Mouse (Mus musculus): Measurements from ENCODE around the gene Pde7b. TPM values are rescaled to one million over a fixed set of nuclear protein-coding genes. Genes with fewer than 3 reads are reported as not detected.

The Pde7b gene
- polyA plus RNA-seq, 1 experiment from 2014 or later, result 1.5 TPM

- Histone ChIP-seq H3K4me3 (ENCODE audit: low read depth, low read length) (no peak overlapping the region), H3K9me3 (ENCODE audit: control insufficient read depth) (no peaks in the 10 kb centered on the region), H3K27me3 (replicated peaks; ENCODE audit: control insufficient read depth, insufficient read depth, low read length) (no peaks in the 10 kb centered on the region), H3K4me1 (replicated peaks; ENCODE audit: control insufficient read depth, insufficient read depth, low read length) (no peaks in the 10 kb centered on the region), H3K9ac (ENCODE audit: low read depth, low read length) (no peak overlapping the region), H3K27ac (ENCODE audit: low read depth, low read length) (no peak overlapping the region), H3K36me3 (ENCODE audit: control insufficient read depth, insufficient read depth) (no peaks in the 10 kb centered on the region), H3K4me2 (replicated peaks; ENCODE audit: low read depth) (no peak overlapping the region)
- no peak for ATAC-seq
- 55% methylated on average over 12 of the region's 12 CpGs for WGBS
- no peak for TF ChIP-seq CTCF (IDR thresholded peaks at IDR 0.05; ENCODE audit: low read depth)
Observed at GRCm38 (mm10) chr10:20431336-20431735, 293.5 kb downstream of the Pde7b start.

GRCm38 (mm10) chr10:20421299-20421883, 303.5 kb downstream of the Pde7b start:
- 70% methylated on average over 10 of the region's 10 CpGs for WGBS
- H3K4me1 ChIP-seq (replicated peaks; ENCODE audit: control insufficient read depth, insufficient read depth, low read length), result no peaks in the 10 kb centered on the region
- H3K9me3 ChIP-seq (ENCODE audit: control insufficient read depth), result no peaks in the 10 kb centered on the region
- TF ChIP-seq CTCF (IDR thresholded peaks at IDR 0.05; ENCODE audit: low read depth), result no peak
- no peak overlapping the region for H3K27ac ChIP-seq (ENCODE audit: low read depth, low read length)
- H3K36me3 ChIP-seq (ENCODE audit: control insufficient read depth, insufficient read depth), result no peaks in the 10 kb centered on the region
- ATAC-seq, result no peak
- no peak overlapping the region for H3K9ac ChIP-seq (ENCODE audit: low read depth, low read length)
- H3K4me3 ChIP-seq (ENCODE audit: low read depth, low read length), result no peak overlapping the region
- no peaks in the 10 kb centered on the region for H3K27me3 ChIP-seq (replicated peaks; ENCODE audit: control insufficient read depth, insufficient read depth, low read length)
- no peak overlapping the region for H3K4me2 ChIP-seq (replicated peaks; ENCODE audit: low read depth)

- no peak overlapping the region for H3K4me3 ChIP-seq (ENCODE audit: low read depth, low read length)
- H3K27ac ChIP-seq (ENCODE audit: low read depth, low read length), result no peak overlapping the region
- H3K4me1 ChIP-seq (replicated peaks; ENCODE audit: control insufficient read depth, insufficient read depth, low read length), result no peaks in the 10 kb centered on the region
- H3K27me3 ChIP-seq (replicated peaks; ENCODE audit: control insufficient read depth, insufficient read depth, low read length), result no peaks in the 10 kb centered on the region
- no peaks in the 10 kb centered on the region for H3K36me3 ChIP-seq (ENCODE audit: control insufficient read depth, insufficient read depth)
- TF ChIP-seq CTCF (IDR thresholded peaks at IDR 0.05; ENCODE audit: low read depth), result no peak
- no peak overlapping the region for H3K9ac ChIP-seq (ENCODE audit: low read depth, low read length)
- H3K9me3 ChIP-seq (ENCODE audit: control insufficient read depth), result no peaks in the 10 kb centered on the region
- H3K4me2 ChIP-seq (replicated peaks; ENCODE audit: low read depth), result no peak overlapping the region
- ATAC-seq, result no peak
- 51% methylated on average over 7 of the region's 7 CpGs for WGBS
Observed at GRCm38 (mm10) chr10:20420296-20420695, 304.6 kb downstream of the Pde7b start.

- H3K36me3 ChIP-seq (ENCODE audit: control insufficient read depth, insufficient read depth), result no peaks in the 10 kb centered on the region
- no peaks in the 10 kb centered on the region for H3K9me3 ChIP-seq (ENCODE audit: control insufficient read depth)
- H3K4me2 ChIP-seq (replicated peaks; ENCODE audit: low read depth), result no peak overlapping the region
- H3K27me3 ChIP-seq (replicated peaks; ENCODE audit: control insufficient read depth, insufficient read depth, low read length), result no peaks in the 10 kb centered on the region
- no peak for TF ChIP-seq CTCF (IDR thresholded peaks at IDR 0.05; ENCODE audit: low read depth)
- no peak overlapping the region for H3K9ac ChIP-seq (ENCODE audit: low read depth, low read length)
- no peak overlapping the region for H3K4me3 ChIP-seq (ENCODE audit: low read depth, low read length)
- 71% methylated on average over 10 of the region's 10 CpGs for WGBS
- H3K27ac ChIP-seq (ENCODE audit: low read depth, low read length), result peak overlapping the region; percentile 21; the same call in 1 of the 2 replicates
- no peaks in the 10 kb centered on the region for H3K4me1 ChIP-seq (replicated peaks; ENCODE audit: control insufficient read depth, insufficient read depth, low read length)
- no peak for ATAC-seq
Observed at GRCm38 (mm10) chr10:20418856-20419219, 306.0 kb downstream of the Pde7b start.

GRCm38 (mm10) chr10:20418202-20418855, 306.5 kb downstream of the Pde7b start:
- no peak overlapping the region for H3K9ac ChIP-seq (ENCODE audit: low read depth, low read length)
- no peaks in the 10 kb centered on the region for H3K9me3 ChIP-seq (ENCODE audit: control insufficient read depth)
- ATAC-seq, result no peak
- H3K27ac ChIP-seq (ENCODE audit: low read depth, low read length), result peak overlapping the region; percentile 21; the same call in 1 of the 2 replicates
- H3K4me2 ChIP-seq (replicated peaks; ENCODE audit: low read depth), result no peak overlapping the region
- no peaks in the 10 kb centered on the region for H3K4me1 ChIP-seq (replicated peaks; ENCODE audit: control insufficient read depth, insufficient read depth, low read length)
- no peak overlapping the region for H3K4me3 ChIP-seq (ENCODE audit: low read depth, low read length)
- 36% methylated on average over 11 of the region's 11 CpGs for WGBS
- H3K36me3 ChIP-seq (ENCODE audit: control insufficient read depth, insufficient read depth), result no peaks in the 10 kb centered on the region
- H3K27me3 ChIP-seq (replicated peaks; ENCODE audit: control insufficient read depth, insufficient read depth, low read length), result no peaks in the 10 kb centered on the region
- no peak for TF ChIP-seq CTCF (IDR thresholded peaks at IDR 0.05; ENCODE audit: low read depth)

- 69% methylated on average over 10 of the region's 10 CpGs for WGBS
- no peak overlapping the region for H3K27ac ChIP-seq (ENCODE audit: low read depth, low read length)
- no peak overlapping the region for H3K4me3 ChIP-seq (ENCODE audit: low read depth, low read length)
- no peak for TF ChIP-seq CTCF (IDR thresholded peaks at IDR 0.05; ENCODE audit: low read depth)
- no peak for ATAC-seq
- H3K4me1 ChIP-seq (replicated peaks; ENCODE audit: control insufficient read depth, insufficient read depth, low read length), result no peaks in the 10 kb centered on the region
- H3K9me3 ChIP-seq (ENCODE audit: control insufficient read depth), result no peaks in the 10 kb centered on the region
- H3K27me3 ChIP-seq (replicated peaks; ENCODE audit: control insufficient read depth, insufficient read depth, low read length), result no peaks in the 10 kb centered on the region
- no peak overlapping the region for H3K4me2 ChIP-seq (replicated peaks; ENCODE audit: low read depth)
- H3K9ac ChIP-seq (ENCODE audit: low read depth, low read length), result no peak overlapping the region
- H3K36me3 ChIP-seq (ENCODE audit: control insufficient read depth, insufficient read depth), result no peaks in the 10 kb centered on the region
Observed at GRCm38 (mm10) chr10:20409181-20409580, 315.7 kb downstream of the Pde7b start.

Measured in intestine, postnatal 0 days (tissue).